Mouse (Mus musculus) hindbrain, embryonic 11.5 days (tissue): ENCODE measurements around the gene Slc16a2. TPM values are rescaled to one million over a fixed set of nuclear protein-coding genes. Genes with fewer than 3 reads are reported as not detected.

ENCODE experiments used
- ATAC-seq: fragments of 200-750 bp; cut with Nextera tagmentation; 2 replicates; pipeline ENCODE4 v1.8.0; 2017; ENCODE audit warnings: mild to moderate bottlenecking, moderate TSS enrichment, moderate library complexity; ENCODE audit not compliant: low FRiP score
- DNase-seq: peaks from one replicate; pipeline ENCODE4 v3.0.0-alpha.2; 2015; ENCODE audit warnings: low spot score
- H3K27ac ChIP-seq: fragments of 300-500 bp; sonication (generic); 2 replicates; pipeline ENCODE4 v1.5.1; 2014; ENCODE audit warnings: mild to moderate bottlenecking, low read depth, low read length
- H3K27me3 ChIP-seq: fragments of 300-500 bp; sonication (generic); 2 replicates; pipeline ENCODE4 v1.6.1; 2014; ENCODE audit warnings: mild to moderate bottlenecking, low read length, moderate library complexity, mixed read lengths; ENCODE audit not compliant: control insufficient read depth, insufficient read depth
- H3K36me3 ChIP-seq: fragments of 300-500 bp; sonication (generic); 2 replicates; pipeline ENCODE4 v1.6.1; 2014; ENCODE audit warnings: mild to moderate bottlenecking, low read length, moderate library complexity, mixed read lengths; ENCODE audit not compliant: control insufficient read depth, insufficient read depth
- H3K4me1 ChIP-seq: fragments of 300-500 bp; sonication (generic); replicated peaks from 2 replicates; pipeline ENCODE4 v1.6.1; 2014; ENCODE audit warnings: low read length, mixed read lengths; ENCODE audit not compliant: control insufficient read depth, insufficient read depth
- H3K4me2 ChIP-seq: fragments of 300-500 bp; sonication (generic); replicated peaks from 2 replicates; pipeline ENCODE4 v1.6.1; 2014; ENCODE audit warnings: mild to moderate bottlenecking, low read depth, low read length
- H3K4me3 ChIP-seq: fragments of 300-500 bp; sonication (generic); 2 replicates; pipeline ENCODE4 v1.5.1; 2014; ENCODE audit warnings: low read depth, low read length
- H3K9ac ChIP-seq: fragments of 300-500 bp; sonication (generic); 2 replicates; pipeline ENCODE4 v1.6.1; 2014; ENCODE audit warnings: low read depth, low read length
- H3K9me3 ChIP-seq: fragments of 300-500 bp; sonication (generic); 2 replicates; pipeline ENCODE4 v1.6.1; 2016; ENCODE audit warnings: low read length; ENCODE audit not compliant: control insufficient read depth
- WGBS: fragments of 180-500 bp; shearing (Covaris S2); extraction: QIAGEN DNeasy Blood & Tissue Kit; methylation state at CpG from one replicate; pipeline ENCODE4 v1.1.7; 2014; 5-methylcytosine and 5-hydroxymethylcytosine counted together
- polyA plus RNA-seq: library from polyadenylated mRNA; unstranded; fragments of >200 nt; fragmentation: Nextera tagmentation; extraction: Ambion mirVana; gene quantifications from 2 replicates; pipeline ENCODE4 v1.2.1, GENCODE M21; 2014

Gene Slc16a2
- polyA plus RNA-seq, 1 experiment from 2014 or later = 12.7 TPM

DNA sequence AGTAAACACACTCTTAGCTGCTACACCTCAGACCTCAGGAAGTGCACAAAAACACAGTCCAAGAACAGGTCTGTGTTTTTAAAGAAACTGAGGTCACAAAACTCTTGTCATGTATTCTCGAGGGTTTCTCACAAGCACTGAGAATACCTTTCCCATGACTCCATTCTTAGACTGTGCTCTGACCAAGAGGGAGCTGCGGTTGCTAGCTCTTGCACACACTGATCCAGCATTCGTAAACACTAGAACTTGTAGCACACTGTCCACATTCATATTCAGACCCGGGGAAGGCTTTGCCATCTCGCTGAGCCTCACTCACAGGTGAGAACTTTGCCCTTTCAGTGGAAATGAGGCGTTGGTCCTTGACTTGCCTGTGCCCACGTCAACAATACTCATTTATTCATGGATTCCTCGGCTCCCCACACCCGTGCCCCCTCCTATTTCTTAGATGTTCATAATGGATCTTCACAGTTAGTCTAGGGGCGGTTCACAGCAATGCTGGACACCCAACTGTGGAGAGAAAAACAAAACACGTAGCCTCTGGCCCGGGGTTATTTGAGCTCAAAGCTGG lies 102.1 kb downstream of the Slc16a2 start:
- no peaks in the 10 kb centered on the region for H3K4me1 ChIP-seq
- no peak overlapping the region for H3K27ac ChIP-seq
- no peak for ATAC-seq
- H3K9ac ChIP-seq = no peak overlapping the region
- H3K9me3 ChIP-seq = no peaks in the 10 kb centered on the region
- H3K27me3 ChIP-seq = peaks cover 20% of the 10 kb centered on the region
- no peak overlapping the region for H3K4me2 ChIP-seq
- DNase-seq = no peak
- WGBS = 50% methylated on average over 12 of the region's 12 CpGs
- H3K36me3 ChIP-seq = no peaks in the 10 kb centered on the region
- no peak overlapping the region for H3K4me3 ChIP-seq

DNA sequence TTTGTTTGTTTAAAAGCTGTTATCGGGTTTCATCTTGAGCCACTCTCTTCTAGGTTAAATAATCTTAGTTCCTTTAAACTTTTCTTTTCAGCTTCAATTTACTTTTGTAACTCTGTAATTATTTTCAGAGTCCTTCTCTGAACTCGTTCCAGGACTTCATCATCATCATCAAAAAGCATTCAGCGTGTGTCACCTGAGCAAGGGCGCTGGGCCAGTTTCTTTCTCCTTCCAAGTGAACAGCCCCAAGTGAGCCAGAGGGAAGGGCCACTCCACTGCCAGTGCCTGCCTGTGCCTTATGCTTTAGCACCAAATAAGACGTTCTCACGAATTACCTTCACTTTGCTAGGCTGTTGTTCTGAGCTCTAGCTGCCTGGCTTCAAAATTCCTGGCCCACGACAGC lies 108.9 kb downstream of the Slc16a2 start:
- Histone ChIP-seq H3K27ac (no peak overlapping the region), H3K9me3 (no peaks in the 10 kb centered on the region), H3K9ac (no peak overlapping the region), H3K4me3 (no peak overlapping the region), H3K4me2 (no peak overlapping the region), H3K4me1 (no peaks in the 10 kb centered on the region), H3K27me3 (peaks cover 42% of the 10 kb centered on the region), H3K36me3 (no peaks in the 10 kb centered on the region)
- WGBS = 76% methylated on average over 7 of the region's 7 CpGs
- ATAC-seq = no peak
- no peak for DNase-seq

DNA sequence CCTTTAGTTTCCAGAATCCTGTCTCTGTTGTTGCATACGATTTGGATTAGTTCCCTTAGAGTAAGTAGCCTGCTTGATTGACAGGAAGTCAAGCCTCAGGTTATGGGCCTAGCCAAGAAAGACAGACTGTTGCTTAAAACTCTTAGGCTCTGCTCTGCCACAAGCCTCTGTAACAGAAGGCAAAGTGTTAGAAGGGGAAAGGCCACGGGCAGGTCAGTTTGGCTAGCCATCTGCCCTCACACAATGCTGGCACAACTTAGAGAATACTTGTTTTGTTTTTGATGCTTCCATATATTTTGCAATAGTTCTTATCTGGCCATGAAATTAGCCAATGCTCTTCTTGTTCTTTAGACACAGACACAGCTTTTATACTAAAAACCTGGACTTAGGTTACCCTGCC lies 112.1 kb downstream of the Slc16a2 start:
- WGBS = 82% methylated on average over 2 of the region's 2 CpGs

DNA sequence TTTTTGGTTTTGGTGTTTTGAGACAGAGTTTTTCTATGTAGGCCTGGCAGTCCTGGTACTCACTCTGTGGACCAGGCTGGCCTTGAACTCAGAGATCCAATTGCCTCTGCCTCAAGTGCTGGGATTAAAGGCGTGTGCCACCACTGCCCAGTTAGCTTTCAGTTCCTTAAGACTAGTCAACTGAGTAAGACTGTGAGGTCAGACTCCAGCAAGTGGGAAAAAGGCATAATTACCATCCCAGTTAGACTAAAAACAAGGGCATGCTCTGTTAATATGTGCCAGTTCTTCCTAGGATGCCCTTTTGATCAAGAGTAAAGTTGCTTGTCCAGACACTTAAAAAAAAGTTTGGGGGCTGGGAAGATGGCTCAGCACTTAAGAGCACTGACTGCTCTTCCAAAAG lies 113.2 kb downstream of the Slc16a2 start:
- Histone ChIP-seq H3K4me1 (no peaks in the 10 kb centered on the region), H3K27ac (no peak overlapping the region), H3K4me2 (no peak overlapping the region), H3K27me3 (peaks cover 63% of the 10 kb centered on the region), H3K9ac (no peak overlapping the region), H3K36me3 (no peaks in the 10 kb centered on the region), H3K4me3 (no peak overlapping the region), H3K9me3 (no peaks in the 10 kb centered on the region)
- no peak for ATAC-seq
- no peak for DNase-seq
- WGBS = 54% methylated on average over 1 of the region's 1 CpGs

More for the DNA sequence above, 112.1 kb downstream of the Slc16a2 start:
- Histone ChIP-seq H3K27ac (no peak overlapping the region), H3K4me1 (no peaks in the 10 kb centered on the region), H3K4me3 (no peak overlapping the region), H3K36me3 (no peaks in the 10 kb centered on the region), H3K4me2 (no peak overlapping the region), H3K9ac (no peak overlapping the region), H3K9me3 (no peaks in the 10 kb centered on the region), H3K27me3 (peaks cover 63% of the 10 kb centered on the region)
- ATAC-seq (no peak), DNase-seq (no peak)

DNA sequence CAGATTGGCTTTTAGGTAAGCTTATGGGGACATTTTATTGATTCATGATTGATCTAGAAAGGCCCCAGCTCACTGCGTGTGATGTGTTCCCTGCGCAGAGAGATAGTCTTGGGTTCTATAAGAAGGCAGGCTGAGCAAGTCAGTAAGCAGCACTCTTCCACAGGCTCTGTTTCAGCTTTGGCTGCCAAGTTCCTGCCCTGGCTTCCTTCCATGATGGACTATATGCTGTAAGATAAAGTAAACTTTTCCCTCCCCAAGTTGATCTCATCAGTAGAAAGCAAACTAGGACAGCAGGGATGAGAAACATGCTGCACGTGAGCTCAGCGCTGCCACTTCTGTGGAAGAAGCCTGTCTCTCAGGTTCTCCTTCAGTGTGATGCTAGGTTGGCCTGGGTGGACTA lies 117.2 kb downstream of the Slc16a2 start:
- Histone ChIP-seq H3K4me2 (no peak overlapping the region), H3K9ac (no peak overlapping the region), H3K27ac (no peak overlapping the region), H3K9me3 (no peaks in the 10 kb centered on the region), H3K27me3 (peaks cover 52% of the 10 kb centered on the region), H3K4me1 (no peaks in the 10 kb centered on the region), H3K36me3 (no peaks in the 10 kb centered on the region), H3K4me3 (no peak overlapping the region)
- 94% methylated on average over 4 of the region's 4 CpGs for WGBS
- no peak for ATAC-seq
- no peak for DNase-seq

DNA sequence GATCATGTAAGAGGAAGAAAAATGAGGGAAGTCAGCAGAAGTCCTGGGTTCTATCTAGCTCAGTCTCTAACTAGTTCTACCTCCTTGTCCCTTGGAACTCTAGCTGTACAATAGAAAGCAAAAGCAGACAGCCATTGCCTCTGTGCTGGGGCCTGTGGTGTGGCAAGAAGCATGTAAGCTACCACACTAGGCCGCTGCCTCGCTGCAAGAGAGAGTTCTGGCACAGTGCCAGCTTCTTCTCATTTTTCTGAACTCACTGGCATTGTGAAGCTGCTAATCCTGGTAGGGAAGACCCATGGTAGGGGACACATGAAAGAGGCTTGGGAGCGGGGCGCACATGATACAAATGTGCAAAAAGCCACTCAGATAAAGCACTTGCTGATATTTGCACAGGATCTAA lies 117.8 kb downstream of the Slc16a2 start:
- ATAC-seq = no peak
- WGBS = 71% methylated on average over 4 of the region's 4 CpGs

DNA sequence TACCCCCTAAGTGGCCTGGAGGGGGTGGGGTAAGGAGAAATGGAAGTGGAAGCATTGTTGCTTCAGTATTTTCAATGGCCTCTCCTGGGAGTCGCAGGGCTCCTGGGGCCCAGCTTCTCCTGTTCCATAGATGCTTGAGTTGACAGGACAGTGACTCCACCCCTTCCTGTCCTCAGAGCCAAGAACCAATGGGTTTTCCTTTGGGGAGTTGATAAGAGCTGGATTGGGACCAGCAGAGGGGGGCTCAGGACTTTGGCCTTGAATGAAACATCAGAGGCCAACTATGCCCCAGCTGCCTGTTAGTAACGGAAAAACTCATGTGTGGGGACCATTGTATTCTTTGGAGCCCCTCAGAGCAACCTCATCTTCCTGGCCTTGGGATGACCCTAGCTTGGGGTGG lies 124.0 kb downstream of the Slc16a2 start:
- no peak for DNase-seq
- WGBS = 67% methylated on average over 2 of the region's 2 CpGs

More for the DNA sequence above, 117.8 kb downstream of the Slc16a2 start:
- Histone ChIP-seq H3K9me3 (no peaks in the 10 kb centered on the region), H3K27me3 (peaks cover 50% of the 10 kb centered on the region), H3K27ac (no peak overlapping the region), H3K4me3 (no peak overlapping the region), H3K9ac (no peak overlapping the region), H3K4me2 (no peak overlapping the region), H3K4me1 (no peaks in the 10 kb centered on the region), H3K36me3 (no peaks in the 10 kb centered on the region)
- DNase-seq = peak; percentile 30

DNA sequence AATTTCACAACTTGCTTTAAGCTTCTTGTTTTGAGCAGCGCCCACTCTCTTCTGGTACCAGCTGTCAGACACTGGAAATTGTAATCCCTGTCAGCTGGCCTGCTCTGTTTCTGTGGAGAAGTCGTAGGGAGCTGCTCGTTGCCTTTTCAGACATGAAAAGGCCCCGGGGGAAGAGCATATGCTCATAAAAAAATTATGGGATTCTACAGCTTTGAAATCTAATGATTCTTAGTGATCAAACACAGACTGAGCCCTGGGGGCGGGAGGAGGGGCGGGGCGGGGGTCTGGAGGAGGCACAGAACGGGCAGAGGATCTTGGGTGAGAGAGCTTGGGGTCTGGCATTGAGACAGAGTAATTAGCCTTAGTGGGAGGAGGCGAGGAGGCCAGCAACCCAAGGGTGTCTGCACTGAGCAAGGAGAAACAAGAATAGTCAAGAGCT lies 125.7 kb downstream of the Slc16a2 start:
- peak overlapping the region; percentile 19; the same call in 1 of the 2 replicates for H3K27ac ChIP-seq
- 0 out of 2 replicates have a peak overlapping the region, but pooled peaks have one; percentile 7 for H3K9ac ChIP-seq
- H3K9me3 ChIP-seq = no peaks in the 10 kb centered on the region
- DNase-seq = peak; percentile 24
- H3K4me2 ChIP-seq = peak overlapping the region; percentile 73
- H3K4me3 ChIP-seq = peak overlapping the region; percentile 39
- no peaks in the 10 kb centered on the region for H3K36me3 ChIP-seq
- 7% methylated on average over 9 of the region's 9 CpGs for WGBS
- ATAC-seq = peak; percentile 60
- H3K4me1 ChIP-seq = no peaks in the 10 kb centered on the region
- H3K27me3 ChIP-seq = peaks cover 58% of the 10 kb centered on the region

More for the DNA sequence above, 124.0 kb downstream of the Slc16a2 start:
- Histone ChIP-seq H3K27me3 (peaks cover 63% of the 10 kb centered on the region), H3K4me3 (no peak overlapping the region), H3K9ac (no peak overlapping the region), H3K4me1 (no peaks in the 10 kb centered on the region), H3K9me3 (no peaks in the 10 kb centered on the region), H3K27ac (no peak overlapping the region), H3K36me3 (no peaks in the 10 kb centered on the region), H3K4me2 (no peak overlapping the region)
- no peak for ATAC-seq
